ENCODE assay signal across 8 mouse cellular contexts in genomic region chr2:154373961-154374632, GRCm38 (mm10). TPM values are rescaled to one million over a fixed set of nuclear protein-coding genes. Genes with fewer than 3 reads are reported as not detected.
DNase-seq lines count a peak whose midpoint lies in the region; ATAC-seq and TF ChIP-seq lines count a peak whose summit lies in the region.
"Had no signal": no experiment of that assay in that cellular context is flagged by ENCODE, and none has a peak within 500 bp of the region (broad histone marks: within the 10 kb centered on the region; RNA-seq: fewer than 3 reads in every experiment).

No protein-coding gene starts in this region.

- no peak overlapping the region for H3K27ac ChIP-seq in hindbrain, postnatal 0 days
- no peak overlapping the region for H3K27ac ChIP-seq in liver, embryonic 14.5 days
- H3K27ac ChIP-seq: lung, embryonic 15.5 days had no signal

- no peak overlapping the region for H3K9ac ChIP-seq in hindbrain, postnatal 0 days (replicated peaks; ENCODE audit: low read length)
- H3K9ac ChIP-seq in liver, embryonic 14.5 days (replicated peaks): no peak overlapping the region

- 60% methylated on average over 6 of the region's 6 CpGs for WGBS in hindbrain, postnatal 0 days
- WGBS in liver, embryonic 14.5 days (ENCODE audit: insufficient replicate concordance): 50% methylated on average over 6 of the region's 6 CpGs

- TF ChIP-seq CTCF in hindbrain, postnatal 0 days (IDR thresholded peaks at IDR 0.05; ENCODE audit: low read depth): peak; percentile 79
- TF ChIP-seq CTCF in liver, embryonic 14.5 days (IDR thresholded peaks at IDR 0.05; ENCODE audit: low read depth): peak; percentile 82

- no peak overlapping the region for H3K4me2 ChIP-seq in hindbrain, postnatal 0 days (ENCODE audit: low read depth, low read length)
- H3K4me2 ChIP-seq in liver, embryonic 14.5 days (ENCODE audit: low read depth): no peak overlapping the region

- no peaks in the 10 kb centered on the region for H3K27me3 ChIP-seq in hindbrain, postnatal 0 days (ENCODE audit: insufficient read depth, low read length)
- H3K27me3 ChIP-seq in liver, embryonic 14.5 days (ENCODE audit: control insufficient read depth, insufficient read depth, low read length): no peaks in the 10 kb centered on the region
- H3K27me3 ChIP-seq: lung, embryonic 15.5 days had no signal

- H3K36me3 ChIP-seq in hindbrain, postnatal 0 days (ENCODE audit: insufficient read depth, low read length): 0 out of 2 replicates have a peak, but pooled peaks cover 10% of the 10 kb centered on the region
- H3K36me3 ChIP-seq in liver, embryonic 14.5 days (replicated peaks; ENCODE audit: control insufficient read depth, insufficient read depth, low read depth): no peaks in the 10 kb centered on the region
- H3K36me3 ChIP-seq: lung, embryonic 15.5 days had no signal

- no peak overlapping the region for H3K4me3 ChIP-seq in hindbrain, postnatal 0 days (ENCODE audit: low read length)
- no peak overlapping the region for H3K4me3 ChIP-seq in liver, embryonic 14.5 days (ENCODE audit: insufficient read depth in 1 of 2, low read depth in 2 of 2, low read length in 2 of 2)
- H3K4me3 ChIP-seq: lung, embryonic 15.5 days had no signal

- TF ChIP-seq EP300 in liver, embryonic 14.5 days (IDR thresholded peaks at IDR 0.05; ENCODE audit: low read depth): no peak

- no peak for ATAC-seq in hindbrain, postnatal 0 days
- no peak for ATAC-seq in liver, embryonic 14.5 days (ENCODE audit: insufficient read depth)

- H3K4me1 ChIP-seq in hindbrain, postnatal 0 days (ENCODE audit: insufficient read depth, low read length): no peaks in the 10 kb centered on the region
- H3K4me1 ChIP-seq in liver, embryonic 14.5 days (replicated peaks; ENCODE audit: control insufficient read depth in 2 of 2, insufficient read depth in 2 of 2, low read length in 1 of 2): peaks cover 0 to 5% of the 10 kb centered on the region in 2 experiments; a peak in 1 of 4 replicates

- H3K9me3 ChIP-seq in hindbrain, postnatal 0 days (ENCODE audit: low read length): no peaks in the 10 kb centered on the region
- no peaks in the 10 kb centered on the region for H3K9me3 ChIP-seq in liver, embryonic 14.5 days (ENCODE audit: control insufficient read depth, low read length)
- H3K9me3 ChIP-seq: lung, embryonic 15.5 days had no signal

- DNase-seq in ovary, postnatal 14 days (ENCODE audit: low spot score): peak; percentile 46
- no peak for DNase-seq in ovary, postnatal 10 days (ENCODE audit: low spot score)
- peak; percentile 88 for DNase-seq in adipocyte (ENCODE audit: low spot score)
- peak; percentile 58 for DNase-seq in embryo, embryonic 10 days (ENCODE audit: low spot score)
- peak; percentile 85 for DNase-seq in hindbrain, postnatal 0 days (ENCODE audit: low spot score)
- peak; percentile 49 to 65 (median 50) for DNase-seq in liver, embryonic 14.5 days (ENCODE audit: low read depth in 3 of 3, low spot score in 3 of 3)
- peak; percentile 38 for DNase-seq in right cerebral cortex, postnatal 25 days

RNA-seq across cellular contexts. Expression of gene Cdk5rap1, which starts 1.3 kb away (rescaled TPM):
- 9.6 and 13.2 TPM in 2 replicates for total RNA-seq in hindbrain, postnatal 0 days (2014; rRNA removed)
- 5.0 and 6.6 TPM in 2 replicates for polyA plus RNA-seq in hindbrain, postnatal 0 days (2015; fragmentation: Nextera tagmentation; extraction: Ambion mirVana)
- 7.5 and 10.0 TPM in 2 replicates for polyA plus RNA-seq in liver, embryonic 14.5 days (2012; rRNA removed)
- 4.2 and 9.5 TPM in 2 replicates for polyA plus RNA-seq in liver, embryonic 14.5 days (2014; fragmentation: Nextera tagmentation; extraction: Ambion mirVana)

RNA-seq across cellular contexts. Expression of gene Snta1, which starts 33.8 kb away (rescaled TPM):
- total RNA-seq in hindbrain, postnatal 0 days (2014; rRNA removed): 40.4 and 41.1 TPM in 2 replicates
- polyA plus RNA-seq in hindbrain, postnatal 0 days (2015; fragmentation: Nextera tagmentation; extraction: Ambion mirVana): 20.0 and 20.1 TPM in 2 replicates
- 1.5 and 1.6 TPM in 2 replicates for polyA plus RNA-seq in liver, embryonic 14.5 days (2012; rRNA removed)
- polyA plus RNA-seq in liver, embryonic 14.5 days (2014; fragmentation: Nextera tagmentation; extraction: Ambion mirVana): 0.64 and 0.70 TPM in 2 replicates
